Mouse (Mus musculus): Measurements from ENCODE around the gene Tmem87b. TPM values are rescaled to one million over a fixed set of nuclear protein-coding genes. Genes with fewer than 3 reads are reported as not detected.

Tmem87b gene
- total RNA-seq, 2 experiments from 2014 or later, result 2.3 to 3.4 TPM

- no peak for ATAC-seq (replicated peaks; ENCODE audit: low FRiP score, poor library complexity, severe bottlenecking)
These were observed 57.6 kb downstream of the Tmem87b start for GRCm38 (mm10) chr2:128875526-128875925.

- peak; percentile 53; the same call in 1 of the 2 replicates for ATAC-seq (replicated peaks; ENCODE audit: low FRiP score, poor library complexity, severe bottlenecking)
These were observed 63.3 kb downstream of the Tmem87b start for GRCm38 (mm10) chr2:128881236-128881635.

GRCm38 (mm10) chr2:128885225-128885811 is 67.4 kb downstream of the Tmem87b start:
- no peak for ATAC-seq (replicated peaks; ENCODE audit: low FRiP score, poor library complexity, severe bottlenecking)

- ATAC-seq (replicated peaks; ENCODE audit: low FRiP score, poor library complexity, severe bottlenecking), result no peak
These were observed 70.1 kb downstream of the Tmem87b start for GRCm38 (mm10) chr2:128887866-128888550.

GRCm38 (mm10) chr2:128890661-128891335 is 72.9 kb downstream of the Tmem87b start:
- ATAC-seq (replicated peaks; ENCODE audit: low FRiP score, poor library complexity, severe bottlenecking), result peak; percentile 29; the same call in 1 of the 2 replicates

- no peak for ATAC-seq (replicated peaks; ENCODE audit: low FRiP score, poor library complexity, severe bottlenecking)
These were observed 74.3 kb downstream of the Tmem87b start for GRCm38 (mm10) chr2:128892180-128892721.

GRCm38 (mm10) chr2:128902843-128903242 is 84.9 kb downstream of the Tmem87b start:
- no peak for ATAC-seq (replicated peaks; ENCODE audit: low FRiP score, poor library complexity, severe bottlenecking)

- ATAC-seq (replicated peaks; ENCODE audit: low FRiP score, poor library complexity, severe bottlenecking), result no peak
These were observed 85.7 kb downstream of the Tmem87b start for GRCm38 (mm10) chr2:128903661-128904060.

Other genes starting within 250 kb of the Tmem87b start
- not detected in 2 replicates for gene Spdye4c, start 226.9 kb upstream of the Tmem87b start, total RNA-seq (2015; ENCODE audit: low replicate concordance)
- not detected in 2 replicates for gene Spdye4c, start 226.9 kb upstream of the Tmem87b start, total RNA-seq (2017; ENCODE audit: low replicate concordance)
- 16.9 and 23.2 TPM in 2 replicates for gene Anapc1, start 130.7 kb upstream of the Tmem87b start, total RNA-seq (2015; ENCODE audit: low replicate concordance)
- gene Anapc1, start 130.7 kb upstream of the Tmem87b start, total RNA-seq (2017; ENCODE audit: low replicate concordance), result 26.8 and 30.1 TPM in 2 replicates
- gene Mertk, start 119.2 kb upstream of the Tmem87b start, total RNA-seq (2015; ENCODE audit: low replicate concordance), result 2.1 and 2.9 TPM in 2 replicates
- gene Mertk, start 119.2 kb upstream of the Tmem87b start, total RNA-seq (2017; ENCODE audit: low replicate concordance), result 2.6 TPM in 2 replicates
- gene Fbln7, start 44.9 kb downstream of the Tmem87b start, total RNA-seq (2015; ENCODE audit: low replicate concordance), result not detected in 2 replicates
- 0.09 TPM in 1 of 2 replicates, not detected in the other for gene Fbln7, start 44.9 kb downstream of the Tmem87b start, total RNA-seq (2017; ENCODE audit: low replicate concordance)
- gene Zc3h8, start 126.0 kb downstream of the Tmem87b start, total RNA-seq (2015; ENCODE audit: low replicate concordance), result 0.58 and 2.9 TPM in 2 replicates
- gene Zc3h8, start 126.0 kb downstream of the Tmem87b start, total RNA-seq (2017; ENCODE audit: low replicate concordance), result 0.70 and 0.94 TPM in 2 replicates
- 4.0 and 6.3 TPM in 2 replicates for gene Zc3h6, start 149.3 kb downstream of the Tmem87b start, total RNA-seq (2015; ENCODE audit: low replicate concordance)
- gene Zc3h6, start 149.3 kb downstream of the Tmem87b start, total RNA-seq (2017; ENCODE audit: low replicate concordance), result 1.3 and 5.2 TPM in 2 replicates
- 1.5 TPM in 1 of 2 replicates, not detected in the other for gene Gm10762, start 149.6 kb downstream of the Tmem87b start, total RNA-seq (2015; ENCODE audit: low replicate concordance)
- 1.4 TPM in 1 of 2 replicates, not detected in the other for gene Gm10762, start 149.6 kb downstream of the Tmem87b start, total RNA-seq (2017; ENCODE audit: low replicate concordance)
- gene Vinac1, start 230.1 kb downstream of the Tmem87b start, total RNA-seq (2015; ENCODE audit: low replicate concordance), result 0.38 TPM in 1 of 2 replicates, not detected in the other
- gene Vinac1, start 230.1 kb downstream of the Tmem87b start, total RNA-seq (2017; ENCODE audit: low replicate concordance), result not detected in 2 replicates
- 0.63 TPM in 1 of 2 replicates, not detected in the other for gene Ttl, start 247.8 kb downstream of the Tmem87b start, total RNA-seq (2015; ENCODE audit: low replicate concordance)
- gene Ttl, start 247.8 kb downstream of the Tmem87b start, total RNA-seq (2017; ENCODE audit: low replicate concordance), result 0.84 and 2.1 TPM in 2 replicates